Mouse (Mus musculus) stomach, embryonic 14.5 days (tissue): ENCODE measurements around the gene Sh2d3c. TPM values are rescaled to one million over a fixed set of nuclear protein-coding genes. Genes with fewer than 3 reads are reported as not detected.

ENCODE experiments used
- ATAC-seq: fragments of 200-750 bp; cut with Nextera tagmentation; 2 replicates; pipeline ENCODE4 v1.8.0; 2017; ENCODE audit warnings: low read depth, moderate TSS enrichment; ENCODE audit not compliant: insufficient number of reproducible peaks, insufficient read depth, low FRiP score
- H3K27ac ChIP-seq: fragments of 300-500 bp; sonication (generic); 2 replicates; pipeline ENCODE4 v1.5.1; 2014; ENCODE audit warnings: mild to moderate bottlenecking, low read length, moderate library complexity, mixed read lengths
- H3K27me3 ChIP-seq: fragments of 300-500 bp; sonication (generic); 2 replicates; pipeline ENCODE4 v1.6.1; 2014; ENCODE audit warnings: low read length, control low read depth, mixed read lengths; ENCODE audit not compliant: control insufficient read depth, insufficient read depth
- H3K36me3 ChIP-seq: fragments of 300-500 bp; sonication (generic); 2 replicates; pipeline ENCODE4 v1.6.1; 2014; ENCODE audit warnings: mild to moderate bottlenecking, control low read depth, low read length, moderate library complexity, mixed read lengths; ENCODE audit not compliant: control insufficient read depth, insufficient read depth
- H3K4me1 ChIP-seq: fragments of 300-500 bp; sonication (generic); 2 replicates; pipeline ENCODE4 v1.6.1; 2014; ENCODE audit warnings: low read length, control low read depth, mixed read lengths; ENCODE audit not compliant: control insufficient read depth, insufficient read depth
- H3K4me2 ChIP-seq: fragments of 300-500 bp; sonication (generic); replicated peaks from 2 replicates; pipeline ENCODE4 v1.6.1; 2014; ENCODE audit warnings: low read depth, low read length, control low read depth
- H3K4me3 ChIP-seq: fragments of 300-500 bp; sonication (generic); 2 replicates; pipeline ENCODE4 v1.5.1; 2014; ENCODE audit warnings: low read depth, low read length, control low read depth
- H3K9ac ChIP-seq: fragments of 300-500 bp; sonication (generic); replicated peaks from 2 replicates; pipeline ENCODE4 v1.6.1; 2014; ENCODE audit warnings: low read depth, mild to moderate bottlenecking, control low read depth, low read length, moderate library complexity, mixed read lengths
- H3K9me3 ChIP-seq: fragments of 300-500 bp; sonication (generic); 2 replicates; pipeline ENCODE4 v1.6.1; 2016; ENCODE audit warnings: low read depth, low read length, control low read depth; ENCODE audit not compliant: control insufficient read depth
- WGBS: fragments of 180-500 bp; shearing (Covaris S2); extraction: QIAGEN DNeasy Blood & Tissue Kit; methylation state at CpG from one replicate; pipeline ENCODE4 v1.1.7; 2014; 5-methylcytosine and 5-hydroxymethylcytosine counted together
- polyA plus RNA-seq: library from polyadenylated mRNA; unstranded; fragments of >200 nt; fragmentation: Nextera tagmentation; extraction: Ambion mirVana; gene quantifications from 2 replicates; pipeline ENCODE4 v1.2.1, GENCODE M21; 2014

The Sh2d3c gene
- polyA plus RNA-seq, 1 experiment from 2014 or later, result 28.4 TPM

DNA sequence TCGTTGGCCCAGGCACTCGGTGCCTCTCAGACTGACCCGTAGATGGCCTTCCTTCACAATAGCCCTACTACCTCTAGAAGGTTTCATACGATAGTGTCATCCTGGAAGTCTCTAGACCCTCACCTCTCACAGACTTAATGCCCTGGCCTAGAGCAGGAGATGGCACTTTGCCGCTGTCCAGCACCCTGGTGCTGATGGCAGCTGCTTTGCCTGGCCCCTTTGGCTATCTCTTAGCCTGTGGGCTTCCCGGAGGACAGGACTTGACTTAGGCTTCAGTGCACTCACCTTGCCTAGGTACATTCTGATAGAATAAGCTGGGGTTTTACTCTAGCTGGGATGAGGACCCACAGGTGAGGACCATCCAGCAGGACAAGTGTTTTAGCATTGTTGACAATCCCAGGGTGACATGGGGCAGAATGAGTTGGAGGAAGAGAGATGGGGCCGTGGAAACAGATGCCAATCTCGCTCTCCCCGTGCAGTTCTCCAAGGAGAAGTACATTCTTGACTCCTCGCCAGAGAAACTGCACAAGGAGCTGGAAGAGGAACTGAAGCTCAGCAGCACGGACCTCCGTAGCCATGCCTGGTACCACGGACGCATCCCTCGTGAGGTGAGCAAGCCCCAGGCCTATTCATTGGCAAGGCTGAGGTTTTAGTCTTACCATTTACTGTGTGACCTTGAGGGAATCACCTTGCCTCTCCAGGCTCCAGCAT lies 23.6 kb downstream of the Sh2d3c start:
- Histone ChIP-seq H3K4me1 (peaks cover 13% of the 10 kb centered on the region), H3K27ac (no peak overlapping the region), H3K9ac (no peak overlapping the region), H3K4me2 (no peak overlapping the region), H3K27me3 (0 out of 2 replicates have a peak, but pooled peaks cover 14% of the 10 kb centered on the region), H3K4me3 (no peak overlapping the region), H3K36me3 (peaks cover 17% of the 10 kb centered on the region), H3K9me3 (no peaks in the 10 kb centered on the region)
- 70% methylated on average over 15 of the region's 15 CpGs for whole genome bisulfite sequencing
- ATAC-seq, result no peak

DNA sequence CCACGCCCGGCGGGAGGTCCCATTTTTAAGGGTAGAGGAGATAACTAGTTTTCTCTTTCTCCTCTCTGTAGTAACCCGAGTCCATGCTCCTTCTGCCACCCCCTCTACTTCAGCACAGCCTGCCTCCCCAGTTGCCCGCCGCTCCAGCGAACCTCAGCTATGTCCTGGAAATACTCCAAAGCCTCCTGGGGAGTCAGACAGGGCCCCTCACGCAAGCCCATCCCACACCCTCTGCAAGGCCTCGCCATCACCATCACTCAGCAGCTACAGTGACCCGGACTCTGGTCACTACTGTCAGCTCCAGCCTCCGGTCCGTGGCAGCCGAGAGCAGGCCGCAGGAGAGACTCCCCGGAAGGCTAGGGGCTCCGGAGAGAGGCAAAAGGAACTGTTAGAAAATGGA lies 28.2 kb downstream of the Sh2d3c start:
- Histone ChIP-seq H3K4me3 (no peak overlapping the region), H3K9ac (no peak overlapping the region), H3K4me2 (no peak overlapping the region), H3K27ac (no peak overlapping the region), H3K4me1 (peaks cover 7% of the 10 kb centered on the region; the same call in 1 of the 2 replicates), H3K27me3 (no peaks in the 10 kb centered on the region), H3K9me3 (no peaks in the 10 kb centered on the region), H3K36me3 (peaks cover 23% of the 10 kb centered on the region)
- ATAC-seq, result no peak
- 92% methylated on average over 16 of the region's 16 CpGs for WGBS

DNA sequence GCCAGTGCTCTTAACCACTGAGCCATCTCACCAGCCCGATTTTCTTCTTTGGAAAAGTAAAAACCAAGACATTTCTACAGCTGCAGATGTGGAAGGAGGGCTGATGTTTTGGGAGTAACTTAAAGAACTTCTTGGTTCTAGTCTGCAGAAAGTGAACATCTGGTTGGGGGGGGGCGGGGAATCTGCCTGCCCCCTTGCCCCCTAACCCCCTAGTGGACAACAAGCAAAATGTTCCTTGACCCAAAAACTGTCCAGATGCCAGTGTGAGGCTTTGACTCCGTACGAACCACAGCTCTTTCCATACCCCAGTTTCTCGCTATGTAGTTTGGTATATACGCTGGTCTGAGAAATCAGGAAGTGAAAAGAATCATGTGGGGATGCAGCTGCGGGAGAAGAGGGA lies 29.3 kb downstream of the Sh2d3c start:
- 63% methylated on average over 7 of the region's 7 CpGs for WGBS
- Histone ChIP-seq H3K36me3 (peaks cover 27% of the 10 kb centered on the region), H3K4me3 (no peak overlapping the region), H3K9me3 (no peaks in the 10 kb centered on the region), H3K4me2 (no peak overlapping the region), H3K27ac (no peak overlapping the region), H3K27me3 (no peaks in the 10 kb centered on the region), H3K9ac (no peak overlapping the region), H3K4me1 (peaks cover 7% of the 10 kb centered on the region; the same call in 1 of the 2 replicates)
- no peak for ATAC-seq

DNA sequence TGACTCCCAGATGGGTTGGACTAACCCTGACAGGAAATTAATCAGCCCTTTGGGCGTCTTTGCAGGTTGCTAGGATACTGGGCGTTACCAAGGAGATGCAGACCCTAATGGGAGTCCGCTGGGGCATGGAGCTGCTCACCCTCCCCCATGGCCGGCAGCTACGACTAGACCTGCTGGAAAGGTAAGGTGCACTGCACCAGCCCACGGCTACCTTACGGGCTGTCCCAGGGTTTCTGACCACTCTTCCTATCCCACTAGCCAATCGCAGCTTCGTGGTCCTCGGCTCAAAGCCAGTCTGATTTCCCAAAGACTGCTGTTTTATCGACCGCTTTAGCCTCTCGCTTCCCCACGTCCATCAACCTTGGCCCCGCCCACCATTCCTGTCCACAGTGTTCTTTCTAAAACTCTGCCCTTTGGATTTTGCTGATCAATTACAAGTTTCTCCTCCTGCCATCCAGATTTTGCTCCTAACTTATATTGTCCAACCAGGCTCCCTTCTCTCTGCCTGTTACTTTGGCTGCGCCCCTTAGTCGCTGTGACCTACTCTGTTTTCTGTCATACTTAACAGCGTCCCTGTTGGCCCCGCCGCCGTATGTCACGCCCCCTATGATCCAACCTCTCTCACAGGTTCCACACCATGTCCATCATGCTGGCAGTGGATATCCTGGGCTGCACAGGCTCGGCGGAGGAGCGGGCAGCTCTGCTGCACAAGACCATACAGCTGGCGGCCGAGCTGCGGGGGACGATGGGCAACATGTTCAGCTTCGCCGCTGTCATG lies 30.2 kb downstream of the Sh2d3c start:
- Histone ChIP-seq H3K36me3 (peaks cover 22% of the 10 kb centered on the region), H3K9ac (no peak overlapping the region), H3K27me3 (no peaks in the 10 kb centered on the region), H3K4me2 (peak overlapping the region; percentile 44), H3K9me3 (no peaks in the 10 kb centered on the region), H3K4me3 (peak overlapping the region; percentile 25), H3K4me1 (peaks cover 7% of the 10 kb centered on the region; the same call in 1 of the 2 replicates), H3K27ac (0 out of 2 replicates have a peak overlapping the region, but pooled peaks have one; percentile 27)
- 12% methylated on average over 31 of the region's 31 CpGs for WGBS
- peak; percentile 82 for ATAC-seq

DNA sequence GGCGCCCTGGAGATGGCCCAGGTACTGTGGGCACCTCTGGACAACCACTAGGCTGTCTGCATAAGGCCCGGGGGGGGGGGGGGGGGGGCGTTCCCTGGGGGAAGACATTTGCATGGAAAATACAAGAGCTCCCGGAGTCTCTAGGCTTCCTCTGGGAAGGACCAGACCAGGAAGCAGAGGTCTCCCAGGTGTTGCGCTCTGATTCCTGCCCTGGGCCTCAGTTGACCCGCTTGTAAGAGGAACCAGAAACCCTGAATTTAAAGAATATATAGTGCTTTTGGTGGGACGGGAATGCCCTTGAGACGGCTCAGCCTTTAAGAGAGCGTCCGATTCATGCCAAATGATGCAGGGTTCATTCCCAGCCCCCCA lies 30.8 kb downstream of the Sh2d3c start:
- Histone ChIP-seq H3K4me3 (peak overlapping the region; percentile 25), H3K4me1 (peaks cover 7% of the 10 kb centered on the region; the same call in 1 of the 2 replicates), H3K9me3 (no peaks in the 10 kb centered on the region), H3K9ac (no peak overlapping the region), H3K36me3 (peaks cover 18% of the 10 kb centered on the region; the same call in 1 of the 2 replicates), H3K27me3 (no peaks in the 10 kb centered on the region), H3K27ac (no peak overlapping the region), H3K4me2 (peak overlapping the region; percentile 44)
- WGBS, result 23% methylated on average over 9 of the region's 10 CpGs
- ATAC-seq, result no peak

DNA sequence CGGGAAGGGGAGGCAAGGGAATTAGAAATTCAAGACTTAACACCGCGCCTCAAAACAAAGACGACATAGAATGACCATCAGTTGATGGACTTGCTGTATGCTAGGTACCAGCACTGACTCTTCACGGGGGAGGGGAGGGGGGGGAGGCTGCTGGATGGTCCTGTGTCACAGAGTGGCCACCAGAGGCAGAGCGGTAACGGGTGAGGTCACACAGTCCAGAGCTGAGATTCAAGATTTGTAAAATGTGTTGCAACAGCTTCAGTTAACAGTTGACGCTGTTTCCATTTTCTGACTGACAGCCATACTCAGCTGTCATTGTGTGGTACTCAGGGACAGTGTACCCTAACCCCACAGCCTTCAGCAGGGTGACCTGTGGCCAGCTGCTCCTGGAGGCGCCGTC lies 31.3 kb downstream of the Sh2d3c start:
- no peak overlapping the region for H3K9ac ChIP-seq
- no peak overlapping the region for H3K4me3 ChIP-seq
- ATAC-seq, result no peak
- no peak overlapping the region for H3K4me2 ChIP-seq
- no peak overlapping the region for H3K27ac ChIP-seq
- 66% methylated on average over 10 of the region's 10 CpGs for WGBS
- no peaks in the 10 kb centered on the region for H3K9me3 ChIP-seq
- peaks cover 18% of the 10 kb centered on the region; the same call in 1 of the 2 replicates for H3K36me3 ChIP-seq
- H3K4me1 ChIP-seq, result peaks cover 7% of the 10 kb centered on the region; the same call in 1 of the 2 replicates
- no peaks in the 10 kb centered on the region for H3K27me3 ChIP-seq

DNA sequence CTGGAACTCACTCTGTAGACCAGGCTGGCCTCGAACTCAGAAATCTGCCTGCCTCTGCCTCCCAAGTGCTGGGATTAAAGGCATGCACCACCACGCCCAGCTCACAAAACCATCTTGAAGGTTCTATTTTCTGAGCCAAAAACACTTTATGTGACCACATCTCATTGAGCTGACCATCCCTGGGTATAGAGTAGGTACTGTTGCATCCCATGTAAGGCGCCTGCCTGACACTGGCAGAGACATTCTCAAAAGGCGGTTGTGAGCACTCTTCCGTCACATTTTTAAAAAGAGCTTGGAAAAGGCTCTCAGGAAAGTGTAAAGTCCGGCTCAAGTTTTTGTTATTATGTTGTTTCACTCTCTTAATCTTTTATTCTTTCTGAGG lies 35.8 kb downstream of the Sh2d3c start:
- no peak overlapping the region for H3K4me3 ChIP-seq

DNA sequence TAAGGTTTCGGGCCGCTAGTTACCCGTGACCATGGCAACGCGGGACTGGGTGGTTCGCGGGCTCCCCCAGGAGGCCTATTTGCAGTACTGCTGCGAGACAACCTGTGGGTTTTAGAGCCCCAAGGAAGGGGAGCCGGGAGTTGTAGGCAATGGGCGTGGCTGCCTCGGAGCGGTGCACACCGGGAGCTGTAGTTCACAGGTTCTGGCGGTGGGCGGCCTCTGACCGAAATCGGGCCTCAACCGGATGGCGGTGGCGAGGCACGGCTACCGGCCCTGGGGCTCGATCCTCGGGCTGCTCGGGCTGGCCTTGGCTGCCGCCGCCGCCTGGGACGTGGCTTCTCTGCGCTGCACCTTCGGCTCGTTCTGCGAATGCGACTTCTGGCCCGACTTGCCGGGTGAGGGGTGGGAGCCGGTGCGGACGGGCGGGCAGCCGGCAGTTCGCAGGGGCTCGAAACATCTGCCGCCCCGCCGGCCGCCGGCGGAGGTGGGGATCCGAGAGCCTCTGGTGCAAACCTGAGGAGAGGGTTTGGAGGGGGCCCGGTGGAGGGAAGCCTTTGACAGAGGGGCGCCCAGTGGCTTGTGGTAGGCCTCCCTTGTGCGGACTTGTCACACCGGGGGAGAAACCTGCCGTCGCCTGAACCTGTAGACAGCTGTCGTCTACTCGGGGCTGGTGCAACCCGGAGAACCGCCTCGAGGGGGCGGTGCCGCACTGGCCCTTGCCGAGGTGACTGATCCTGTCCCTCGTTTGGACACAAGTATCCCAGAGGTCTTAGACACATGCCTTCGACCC lies 36.4 kb downstream of the Sh2d3c start, which contains the start of gene Tor2a:
Gene Tor2a (plus strand): TSS at position 179 of the 790 bp plus-strand sequence.
- H3K36me3 ChIP-seq, result peaks cover 18% of the 10 kb centered on the region

More for the DNA sequence above, 35.8 kb downstream of the Sh2d3c start:
- no peaks in the 10 kb centered on the region for H3K9me3 ChIP-seq
- no peak overlapping the region for H3K27ac ChIP-seq
- H3K4me2 ChIP-seq, result no peak overlapping the region
- 37% methylated on average over 6 of the region's 6 CpGs for WGBS
- H3K9ac ChIP-seq, result no peak overlapping the region
- no peaks in the 10 kb centered on the region for H3K27me3 ChIP-seq
- 0 out of 2 replicates have a peak, but pooled peaks cover 3% of the 10 kb centered on the region for H3K4me1 ChIP-seq
- H3K36me3 ChIP-seq, result peaks cover 14% of the 10 kb centered on the region
- ATAC-seq, result no peak

More for the DNA sequence above, 36.4 kb downstream of the Sh2d3c start, which contains the start of gene Tor2a:
- Histone ChIP-seq H3K9ac (peak within 1 kb of the TSS; percentile 45), H3K4me1 (0 out of 2 replicates have a peak, but pooled peaks cover 1% of the 10 kb centered on the region), H3K27me3 (no peaks in the 10 kb centered on the region), H3K4me2 (peak within 1 kb of the TSS; percentile 38), H3K4me3 (peak within 1 kb of the TSS; percentile 66), H3K9me3 (no peaks in the 10 kb centered on the region), H3K27ac (peak within 1 kb of the TSS; percentile 84)
- ATAC-seq, result peak; percentile 95
- WGBS, result under 1% methylated on average over 66 of the region's 66 CpGs
